Mouse (Mus musculus) layer of hippocampus, adult 11-12 months (tissue): Measurements from ENCODE around the gene Lrrc2.

Source experiments
- DNase-seq: peaks from one replicate; pipeline ENCODE4 v3.0.0; 2022; ENCODE audit warnings: low spot score

Gene Lrrc2

DNA sequence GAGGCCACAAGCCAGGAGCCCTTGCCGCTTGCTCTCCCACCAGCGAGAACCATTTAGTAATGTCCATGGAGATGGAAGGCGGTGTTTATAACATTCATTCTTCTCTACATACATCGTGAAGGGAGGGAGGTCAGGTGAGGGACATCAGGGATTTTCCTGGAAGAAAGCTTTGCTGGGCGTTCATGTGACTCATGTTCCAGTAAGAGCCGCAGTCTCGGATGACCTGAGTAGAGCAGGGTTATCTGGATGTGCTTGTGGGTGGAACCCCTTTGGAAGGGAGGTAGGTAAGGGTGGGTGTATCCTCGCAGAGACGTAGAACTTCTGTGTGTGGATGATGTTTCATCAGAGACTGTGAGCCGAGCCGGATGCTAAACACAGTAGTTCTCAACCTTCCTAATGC lies at the start of gene Lrrc2:
TSS of gene Lrrc2 (plus strand) at position 149 of the 400 bp plus-strand sequence.
- DNase-seq: no peak

DNA sequence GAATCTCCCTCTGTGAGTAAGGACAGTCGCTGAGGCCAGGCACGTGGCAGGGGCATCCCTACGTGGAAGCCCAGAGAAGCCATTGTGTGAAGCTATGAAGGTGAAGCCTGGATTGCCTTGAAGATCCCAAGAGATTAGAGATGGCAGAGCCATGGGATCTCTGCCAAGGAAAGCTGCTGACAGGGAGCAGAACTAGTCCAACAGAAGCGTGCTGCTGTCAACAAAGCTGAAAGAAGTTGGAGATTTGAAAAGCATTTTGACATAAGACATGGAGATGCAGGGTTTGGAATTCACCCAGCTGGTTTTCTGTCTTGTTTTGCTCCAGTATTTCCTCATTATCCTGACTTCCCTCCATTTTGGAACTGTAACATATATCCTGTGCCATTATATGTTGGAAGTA lies 49.1 kb upstream of the Lrrc2 start:
- DNase-seq: no peak

DNA sequence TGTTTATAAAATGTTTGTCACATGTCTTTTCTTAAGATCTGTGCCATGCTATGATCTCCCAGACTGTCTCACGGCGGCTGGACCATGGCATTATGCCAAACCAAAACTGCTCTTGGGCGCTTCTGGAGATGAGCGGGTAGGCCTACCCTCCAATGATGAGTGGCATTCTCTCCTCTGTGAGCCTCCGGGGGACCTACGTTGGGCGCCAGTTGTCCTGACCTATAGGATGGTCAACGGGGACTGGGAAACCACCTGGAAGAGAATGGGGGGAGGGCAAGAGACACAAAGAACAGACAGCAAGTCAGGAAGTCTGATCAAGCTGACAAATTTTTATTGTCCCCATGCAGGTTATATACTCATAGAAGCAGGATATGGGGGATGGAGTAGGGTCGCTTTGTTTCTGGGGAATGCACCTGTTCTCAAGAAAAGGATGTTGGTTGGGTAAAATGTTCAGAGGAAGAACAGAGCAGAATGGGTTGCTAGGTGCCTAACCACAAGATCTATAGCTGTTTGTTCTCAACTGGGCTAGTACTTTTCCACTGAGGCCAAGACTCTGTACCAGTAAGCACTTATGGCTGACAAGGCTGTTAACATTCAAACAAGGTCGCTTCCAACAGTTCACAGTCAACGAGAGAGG lies 44.0 kb upstream of the Lrrc2 start:
- DNase-seq: no peak

DNA sequence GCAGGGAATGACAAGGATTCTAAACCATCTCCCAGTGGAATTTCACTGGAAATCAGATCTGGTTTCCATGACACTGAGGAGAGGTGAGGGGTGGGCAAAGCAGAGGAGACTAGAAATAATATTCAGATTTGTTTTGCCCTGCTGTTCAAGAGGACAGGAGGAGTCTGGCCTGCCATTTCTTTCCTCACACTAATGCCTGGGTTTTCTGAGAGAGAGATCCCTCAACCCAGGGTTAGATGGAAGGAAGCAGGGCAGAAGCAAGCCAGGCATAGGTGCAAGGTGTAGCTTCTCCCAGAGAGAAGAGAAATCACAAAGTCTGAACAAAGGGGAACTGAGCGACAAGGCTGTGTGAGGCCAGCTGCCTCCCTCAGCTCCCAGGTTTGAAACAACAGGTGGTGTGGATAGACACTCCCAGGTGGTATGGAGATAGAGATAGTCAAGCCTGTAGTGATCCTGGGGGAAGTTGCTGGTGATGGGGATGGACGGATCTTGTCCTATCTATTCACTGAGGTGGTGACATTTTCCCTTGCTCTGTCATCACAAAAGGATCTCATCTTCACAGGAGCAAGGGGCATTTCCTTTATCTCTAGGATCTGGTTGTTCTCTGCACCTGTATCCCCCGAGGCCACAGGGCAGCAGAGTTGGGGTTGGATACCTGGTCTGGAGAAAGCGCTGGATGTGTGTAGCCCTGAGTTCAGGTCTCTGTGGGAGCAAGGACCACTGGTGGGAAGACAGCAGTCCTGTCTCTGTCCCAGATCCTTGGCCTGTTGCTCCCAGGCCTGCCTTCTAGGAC lies 43.3 kb upstream of the Lrrc2 start:
- no peak for DNase-seq

DNA sequence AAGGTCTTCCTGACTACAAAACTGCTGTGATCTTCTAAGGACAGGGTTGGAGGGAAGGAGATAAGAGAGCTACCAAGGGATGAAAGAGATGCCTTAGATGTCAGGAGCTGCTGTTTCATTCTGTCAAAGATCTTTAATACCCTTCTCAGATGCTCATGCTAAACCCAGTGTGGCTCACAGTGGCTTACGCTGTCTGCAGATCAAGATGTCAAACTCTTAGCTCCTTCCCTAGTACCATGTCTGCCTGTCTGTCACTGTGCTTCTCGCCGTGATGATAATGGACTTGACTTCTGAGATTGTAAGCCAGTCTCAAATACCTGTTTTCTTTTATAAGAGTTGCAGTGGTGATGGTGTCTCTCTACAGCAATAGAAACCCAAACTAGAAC lies 42.7 kb upstream of the Lrrc2 start:
- no peak for DNase-seq

DNA sequence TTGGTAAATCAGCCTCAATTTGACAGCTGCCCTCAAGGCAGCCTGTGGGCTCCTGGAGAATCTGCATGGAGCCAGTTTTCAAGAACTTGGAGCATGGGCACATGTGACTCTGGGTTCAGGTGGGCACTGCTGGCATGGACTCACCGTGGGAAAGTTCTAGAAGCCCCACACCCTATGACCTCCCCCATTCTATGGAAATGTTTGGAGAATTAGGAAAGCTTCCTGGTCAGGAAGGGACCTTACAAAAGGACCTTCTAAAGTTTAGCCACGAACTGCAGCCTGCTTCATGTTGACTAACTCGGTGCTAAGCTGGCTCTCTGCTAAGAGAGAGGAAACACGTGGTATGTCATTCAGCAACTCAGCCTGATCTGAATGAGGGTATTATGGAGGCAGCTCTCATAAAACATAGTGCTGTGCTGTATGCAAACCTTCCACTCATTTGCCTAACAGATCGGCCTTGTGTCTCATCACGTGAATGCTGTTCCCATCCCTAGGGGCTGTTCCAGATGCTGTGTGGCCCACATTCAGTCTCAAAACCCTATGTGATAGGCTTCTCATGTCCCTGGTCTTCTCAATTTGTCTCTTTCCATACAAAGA lies 41.9 kb upstream of the Lrrc2 start:
- DNase-seq: no peak

DNA sequence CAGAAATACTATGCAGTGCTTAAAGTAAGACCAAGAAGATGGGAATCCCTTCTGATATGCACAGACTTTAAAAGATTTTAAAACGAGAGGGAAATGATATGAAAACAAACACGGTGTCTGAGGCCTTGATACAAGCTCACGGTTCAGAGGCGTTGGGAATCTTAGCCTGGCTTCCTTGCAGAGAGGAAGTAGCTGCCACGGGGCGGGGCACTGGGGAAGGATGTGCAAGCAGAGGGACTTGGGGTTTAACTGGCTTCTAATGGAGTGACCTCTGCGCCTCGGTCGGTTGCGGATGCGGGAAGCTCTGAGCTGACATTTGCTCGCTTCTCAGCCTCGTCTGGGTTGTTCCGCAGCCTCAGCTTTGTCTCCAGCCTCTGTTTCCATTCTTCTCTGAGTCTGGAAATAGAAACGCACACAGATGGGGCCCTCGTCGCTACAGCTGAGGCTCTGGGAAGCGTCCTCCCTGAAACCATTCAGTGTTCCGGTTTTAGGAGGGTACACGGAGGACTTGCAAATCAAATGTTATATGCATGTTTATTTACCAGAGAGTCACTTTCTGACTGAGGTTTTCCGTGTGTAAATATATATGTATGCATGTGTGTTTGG lies 36.6 kb upstream of the Lrrc2 start:
- no peak for DNase-seq

DNA sequence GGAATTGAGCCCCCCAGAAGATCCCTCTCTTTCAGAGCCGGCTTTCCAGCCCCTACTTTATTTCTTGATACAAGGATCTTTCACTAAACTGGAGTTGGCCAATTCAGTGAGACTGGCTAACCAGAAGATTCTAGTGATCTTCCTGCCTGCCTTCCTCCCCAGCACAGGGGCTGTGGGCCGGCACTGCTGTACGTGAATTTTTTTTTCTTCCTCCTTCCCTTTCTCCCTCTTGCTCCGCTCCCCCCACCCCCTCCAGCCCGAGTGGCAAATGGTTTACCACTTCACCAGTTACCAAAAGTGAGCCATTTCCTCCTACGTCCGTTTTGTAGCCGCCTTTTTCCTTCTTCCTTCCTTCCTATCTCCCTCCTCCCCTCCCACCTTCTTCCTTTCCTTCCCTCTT lies 35.9 kb upstream of the Lrrc2 start:
- DNase-seq: no peak

DNA sequence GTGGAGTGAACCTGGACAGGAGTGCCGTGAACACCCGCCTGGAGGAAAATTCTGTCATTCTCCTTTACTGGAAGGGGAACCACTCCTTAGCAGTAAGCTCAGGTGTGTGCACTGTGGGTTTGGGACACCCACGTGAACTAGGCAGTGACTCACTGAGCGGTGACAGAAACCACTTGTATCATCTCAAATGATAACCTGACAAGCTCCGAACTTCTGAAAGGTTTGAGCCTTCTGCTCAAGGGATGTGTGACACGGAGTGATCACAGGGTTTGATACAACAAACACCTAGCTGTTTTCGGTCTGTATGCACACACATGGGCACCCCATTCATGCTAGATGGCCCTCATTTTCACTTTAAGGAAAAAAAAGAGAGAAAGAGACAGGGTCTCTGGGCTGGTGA lies 34.6 kb upstream of the Lrrc2 start, which contains the start of gene Fam240a:
TSS of gene Fam240a (minus strand) at position 76 of the 400 bp plus-strand sequence.
- DNase-seq: no peak

DNA sequence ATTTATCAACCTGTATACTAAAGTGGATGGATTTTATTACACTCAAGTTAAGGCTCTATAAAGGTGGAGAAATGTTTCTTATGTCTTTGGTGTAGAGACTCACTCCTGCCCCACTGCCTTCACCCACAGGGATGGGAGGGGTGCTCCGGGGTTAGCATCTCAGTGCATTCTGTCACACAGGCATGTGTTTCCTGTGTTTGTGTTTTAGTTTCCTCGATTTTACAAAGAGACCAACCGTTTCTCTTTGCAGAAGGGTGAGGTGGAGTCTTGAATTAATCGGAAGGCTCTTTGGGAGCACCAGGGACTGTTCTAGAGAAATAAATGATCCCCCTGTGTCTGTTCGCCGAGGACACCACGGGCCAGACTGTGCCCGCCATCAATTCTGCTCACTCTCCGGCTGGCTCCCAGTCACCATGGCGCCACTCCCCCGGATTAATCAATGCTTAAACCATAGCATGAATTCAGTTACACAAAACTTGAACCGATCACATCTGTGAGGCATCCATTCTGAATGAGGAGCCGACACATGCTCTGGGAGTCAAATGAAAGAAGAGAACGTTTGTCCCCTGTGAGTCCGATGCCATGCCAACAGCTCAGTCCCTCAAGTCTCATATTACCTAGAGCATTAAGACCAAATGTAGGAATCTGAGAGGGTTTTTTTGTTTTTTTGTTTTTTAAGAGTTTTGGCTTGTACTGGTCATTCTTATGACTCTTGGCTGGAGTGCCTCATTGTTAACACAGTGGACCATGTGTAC lies 30.5 kb upstream of the Lrrc2 start:
- DNase-seq: no peak

DNA sequence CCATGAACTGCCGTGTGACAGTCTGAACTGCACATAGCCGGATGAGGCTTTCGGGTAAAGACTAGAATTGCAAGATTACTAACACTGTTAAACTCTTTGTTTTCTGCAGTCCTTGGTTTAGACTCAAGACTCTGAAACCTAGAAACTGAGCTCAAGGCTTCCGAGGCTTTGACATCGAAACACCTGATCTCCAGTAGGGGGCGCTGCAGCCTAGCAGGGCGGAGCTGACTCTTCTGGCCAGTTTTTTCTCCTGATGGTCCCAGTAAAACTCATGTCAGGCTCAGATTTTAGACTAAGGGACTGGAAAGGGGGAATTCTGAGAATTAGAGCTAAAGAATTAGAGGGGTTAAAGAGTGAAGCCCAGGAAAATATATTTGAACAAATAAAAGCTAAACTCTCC lies 28.6 kb upstream of the Lrrc2 start:
- peak; percentile 65 for DNase-seq

DNA sequence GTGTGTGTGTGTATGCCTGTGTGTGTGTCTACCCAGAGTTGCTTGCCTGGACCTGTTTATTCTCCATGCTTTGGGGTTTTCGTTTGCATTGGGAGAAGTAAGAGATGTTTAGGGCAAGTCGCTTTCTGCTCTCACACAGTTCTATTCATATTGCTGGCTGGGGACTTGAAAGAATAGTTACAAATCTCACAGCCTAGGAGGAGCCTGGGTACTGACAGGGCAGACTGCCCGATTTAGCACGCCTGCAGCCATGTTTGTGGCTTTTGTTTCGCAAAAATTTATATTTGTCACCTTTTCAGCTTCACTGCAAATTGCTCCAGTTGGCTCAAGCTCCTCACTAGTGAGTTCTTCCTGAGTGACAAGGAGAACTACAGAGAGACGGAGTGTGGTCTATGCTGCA lies 19.8 kb upstream of the Lrrc2 start:
- no peak for DNase-seq

DNA sequence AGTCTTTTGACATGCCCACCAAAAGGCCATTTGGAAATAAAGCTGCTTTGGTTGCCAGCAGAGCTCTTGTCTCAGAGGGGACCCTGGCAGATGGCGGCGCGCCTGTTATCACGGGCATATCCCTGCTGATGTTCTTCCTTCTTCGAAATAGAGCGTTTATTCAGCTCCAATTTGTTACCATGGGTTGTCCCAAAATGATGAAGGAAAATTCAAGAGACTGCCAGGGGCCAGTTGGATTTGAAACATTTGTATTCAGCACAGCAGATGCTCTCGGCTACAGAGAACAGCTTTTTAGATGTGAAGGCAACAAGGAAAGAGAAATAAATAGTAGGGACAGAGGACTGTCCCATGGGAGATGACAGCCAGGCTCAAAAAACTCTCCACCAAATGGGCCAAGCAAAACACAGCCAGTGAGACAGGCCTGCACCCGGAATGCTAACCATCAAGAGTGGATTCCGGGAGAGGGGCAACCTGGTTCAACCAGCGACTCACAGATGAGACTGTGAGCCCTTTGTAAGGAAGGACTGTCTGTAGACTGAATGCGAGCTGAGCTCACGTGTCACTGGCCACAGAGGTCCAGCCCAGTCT lies 17.4 kb upstream of the Lrrc2 start:
- peak; percentile 61 for DNase-seq

DNA sequence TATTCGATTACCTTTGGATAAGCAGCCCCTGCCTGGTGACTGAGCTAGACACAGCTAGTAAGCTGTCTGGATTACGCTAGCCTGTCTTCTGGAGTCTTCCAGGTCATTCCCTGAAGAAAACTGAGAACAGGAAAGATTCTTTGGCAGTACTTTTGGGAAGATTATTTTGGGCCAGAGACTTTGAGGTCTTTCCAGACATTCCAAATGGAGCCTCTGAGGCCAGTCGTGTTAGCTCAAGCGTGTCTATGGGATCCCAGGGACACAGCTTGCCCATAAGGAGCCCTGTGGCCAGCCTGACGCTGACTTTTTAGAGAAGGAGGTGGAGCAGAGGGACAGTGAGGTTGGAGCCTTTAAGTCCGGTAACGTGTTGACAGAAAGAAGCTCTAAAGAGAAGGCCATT lies 15.4 kb upstream of the Lrrc2 start:
- DNase-seq: no peak

DNA sequence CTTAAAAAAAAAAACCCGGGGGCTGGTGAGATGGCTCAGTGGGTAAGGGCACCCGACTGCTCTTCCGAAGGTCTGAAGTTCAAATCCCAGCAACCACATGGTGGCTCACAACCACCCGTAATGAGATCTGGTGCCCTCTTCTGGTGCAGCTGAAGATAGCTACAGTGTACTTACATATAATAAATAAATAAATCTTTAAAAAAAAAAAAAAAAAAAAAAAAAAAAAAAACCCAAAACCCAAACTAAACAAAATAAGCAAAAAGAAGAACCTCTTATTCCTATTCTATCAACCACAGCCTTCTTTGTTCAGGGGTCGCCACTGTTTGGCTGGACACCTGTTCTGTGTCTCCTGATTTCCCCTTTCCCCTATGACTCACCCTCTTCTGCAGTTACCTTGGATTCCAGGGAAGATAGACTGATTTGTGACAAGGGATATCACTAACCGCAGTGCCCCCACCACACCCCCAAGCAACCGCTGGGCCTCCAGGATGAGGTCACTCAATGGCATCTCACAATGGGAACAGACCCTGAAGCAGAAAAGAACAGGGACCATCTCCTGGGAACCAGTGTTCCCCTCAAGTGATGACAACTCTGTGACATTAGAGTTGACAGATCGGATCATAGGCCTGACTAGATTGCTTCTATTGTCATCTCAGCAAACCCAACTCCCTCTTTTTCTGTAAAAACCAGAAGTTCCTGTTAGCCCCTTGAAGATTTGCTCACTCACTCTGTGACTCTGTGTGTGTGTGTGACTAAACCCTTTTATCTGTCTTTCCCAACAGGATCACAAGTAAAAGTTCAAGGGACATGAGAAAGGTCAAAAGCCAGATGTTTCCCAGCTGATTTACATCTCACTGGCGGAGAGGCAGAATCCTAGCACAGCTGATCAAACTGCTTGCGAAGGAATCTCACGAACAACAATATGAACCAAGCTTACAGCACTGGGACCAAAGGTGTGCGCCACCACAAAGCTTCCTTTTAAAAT lies 13.5 kb upstream of the Lrrc2 start:
- no peak for DNase-seq

DNA sequence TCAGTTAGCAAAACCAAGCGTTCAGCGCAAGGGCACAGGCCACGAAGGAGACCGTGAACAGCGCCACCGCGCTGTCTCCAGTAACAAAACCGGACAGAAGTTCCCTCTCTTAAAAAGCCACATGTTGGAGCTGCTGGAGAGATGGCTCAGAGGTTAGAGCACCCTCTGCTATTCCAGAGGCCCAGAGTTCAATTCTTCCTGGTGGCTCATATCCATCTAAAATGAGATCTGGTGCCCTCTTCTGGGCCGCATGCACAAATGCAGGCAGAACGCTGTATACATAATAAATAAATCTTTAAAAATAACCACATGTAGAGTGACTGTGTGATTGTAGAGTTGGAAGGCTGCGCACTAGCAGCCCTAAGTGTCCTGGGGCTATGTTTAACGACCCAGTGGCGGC lies 7.1 kb upstream of the Lrrc2 start:
- no peak for DNase-seq

DNA sequence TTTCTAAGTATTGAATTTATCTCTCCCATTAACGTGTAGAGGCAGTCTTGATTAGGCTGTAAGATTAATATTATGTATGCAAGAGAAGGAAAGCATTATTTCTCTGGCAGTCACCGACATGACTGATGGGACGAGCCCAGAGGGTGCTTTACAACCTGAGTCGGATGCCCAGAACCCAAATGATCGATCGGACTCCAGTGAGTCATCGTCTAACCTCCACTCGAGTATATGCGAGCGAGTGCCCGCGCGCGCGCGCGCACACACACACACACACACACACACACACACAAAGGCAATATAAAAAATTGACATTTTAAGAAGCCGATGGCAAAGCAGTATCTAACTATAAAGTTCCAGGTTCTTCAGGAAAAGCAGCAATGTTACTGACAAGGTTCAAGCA lies 6.0 kb upstream of the Lrrc2 start:
- DNase-seq: no peak

DNA sequence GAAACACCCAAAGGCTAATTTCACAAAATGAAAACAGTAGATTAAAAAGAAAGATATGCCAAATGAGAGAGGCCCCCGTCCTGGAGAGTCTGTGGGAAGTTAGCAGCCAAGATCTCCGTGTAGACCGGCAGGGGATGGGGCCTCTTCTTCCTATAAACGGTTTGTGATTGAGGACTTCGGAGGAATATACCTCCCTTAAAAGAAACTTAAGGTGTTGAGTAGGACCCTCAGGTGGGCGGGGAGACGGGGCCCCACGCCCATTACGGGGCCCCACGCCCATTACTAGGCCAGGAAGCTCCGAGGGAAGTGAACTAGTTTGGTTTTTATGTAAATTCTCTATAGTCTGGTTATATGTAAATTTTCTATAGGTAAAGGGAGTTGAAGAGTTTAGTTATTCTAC lies 5.4 kb upstream of the Lrrc2 start, which contains the start of gene Tdgf1:
TSS of gene Tdgf1 (minus strand) at position 233 of the 400 bp plus-strand sequence.
- no peak for DNase-seq

DNA sequence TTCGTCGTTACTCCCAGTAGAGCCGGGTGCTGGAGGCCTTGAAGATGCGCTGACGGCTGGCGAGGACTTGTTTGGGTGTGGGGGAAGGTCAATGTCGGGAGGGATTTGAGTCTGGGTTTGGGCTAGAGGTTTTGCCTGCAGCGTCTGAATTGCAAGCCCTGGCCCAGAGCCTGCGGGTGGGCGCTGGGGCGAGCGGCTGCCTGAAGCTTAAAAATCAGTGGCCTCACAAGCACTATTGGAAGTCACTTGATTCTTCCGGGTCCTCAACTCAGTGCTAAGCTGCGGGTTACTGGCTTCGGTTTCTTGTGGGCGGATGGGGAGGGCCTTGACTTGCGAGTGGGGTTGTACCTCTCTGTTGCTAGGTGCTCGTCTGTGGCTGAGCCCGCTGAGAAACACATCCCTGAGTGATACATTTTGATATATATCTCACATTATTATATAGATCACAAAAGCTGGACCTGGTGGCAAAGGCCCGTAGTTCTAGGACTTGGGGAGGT lies 4.7 kb upstream of the Lrrc2 start:
- no peak for DNase-seq

DNA sequence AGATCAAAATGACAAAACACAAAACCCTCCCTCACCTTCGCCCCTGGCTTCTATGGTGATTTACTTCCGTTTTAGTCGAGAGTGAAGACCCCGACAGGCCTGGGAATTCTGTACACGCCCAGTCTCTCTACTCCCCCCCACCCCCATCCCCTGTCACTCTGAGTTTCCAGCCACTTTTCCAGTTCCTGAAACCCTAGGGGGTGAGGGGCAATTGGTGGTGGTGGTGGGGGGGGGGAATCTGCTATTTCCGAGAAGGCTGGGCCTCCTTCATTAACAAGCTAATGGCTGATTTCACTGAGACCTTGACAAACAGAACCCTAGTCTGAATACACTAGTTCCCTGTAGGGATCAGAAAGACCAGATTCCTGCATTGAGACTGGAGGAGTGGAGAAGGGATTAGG lies 4.1 kb upstream of the Lrrc2 start:
- no peak for DNase-seq
